Mouse (Mus musculus) limb, embryonic 10.5 days (tissue): ENCODE measurements around the gene Erp27. TPM values are rescaled to one million over a fixed set of nuclear protein-coding genes. Genes with fewer than 3 reads are reported as not detected.

Experiments
- DNase-seq: peaks from one replicate; pipeline ENCODE4 v3.0.0-alpha.2; 2017; ENCODE audit warnings: low spot score
- H3K27ac ChIP-seq: fragments of 300-500 bp; sonication (generic); 2 replicates; pipeline ENCODE4 v1.5.1; 2016; ENCODE audit warnings: mild to moderate bottlenecking
- H3K27me3 ChIP-seq: fragments of 300-500 bp; sonication (generic); 2 replicates; pipeline ENCODE4 v1.6.1; 2016; ENCODE audit warnings: low read depth, mild to moderate bottlenecking; ENCODE audit not compliant: poor library complexity, severe bottlenecking
- H3K36me3 ChIP-seq: fragments of 300-500 bp; sonication (generic); 2 replicates; pipeline ENCODE4 v1.6.1; 2016; ENCODE audit warnings: mild to moderate bottlenecking, moderate library complexity
- H3K4me1 ChIP-seq: fragments of 300-500 bp; sonication (generic); 2 replicates; pipeline ENCODE4 v1.6.1; 2016
- H3K4me3 ChIP-seq: fragments of 300-500 bp; sonication (generic); 2 replicates; pipeline ENCODE4 v1.5.1; 2016; ENCODE audit warnings: mild to moderate bottlenecking, moderate library complexity
- H3K9me3 ChIP-seq: fragments of 300-500 bp; sonication (generic); replicated peaks from 2 replicates; pipeline ENCODE4 v1.6.1; 2016; ENCODE audit warnings: mild to moderate bottlenecking
- WGBS: fragments of 180-500 bp; shearing (Covaris S2); methylation state at CpG from one replicate; pipeline ENCODE4 v1.1.7; 2016; 5-methylcytosine and 5-hydroxymethylcytosine counted together
- polyA plus RNA-seq: library from polyadenylated mRNA; unstranded; fragments of >200 nt; fragmentation: Nextera tagmentation; extraction: Ambion mirVana; gene quantifications from 2 replicates; pipeline ENCODE4 v1.2.1, GENCODE M21; 2016

Erp27 gene
- polyA plus RNA-seq, 1 experiment from 2014 or later, result 0.15 TPM

GRCm38 (mm10) chr6:136935233-136935632 is 13.3 kb upstream of the Erp27 start:
- no peak for DNase-seq
- H3K4me3 ChIP-seq, result no peak overlapping the region
- no peaks in the 10 kb centered on the region for H3K9me3 ChIP-seq
- H3K4me1 ChIP-seq, result peaks cover 31% of the 10 kb centered on the region
- no peak overlapping the region for H3K27ac ChIP-seq
- WGBS, result 82% methylated on average over 3 of the region's 3 CpGs
- H3K27me3 ChIP-seq, result no peaks in the 10 kb centered on the region
- no peaks in the 10 kb centered on the region for H3K36me3 ChIP-seq

- Histone ChIP-seq H3K27ac (no peak overlapping the region), H3K36me3 (no peaks in the 10 kb centered on the region), H3K27me3 (no peaks in the 10 kb centered on the region), H3K9me3 (no peaks in the 10 kb centered on the region), H3K4me3 (no peak overlapping the region), H3K4me1 (peaks cover 24% of the 10 kb centered on the region)
- 90% methylated on average over 7 of the region's 7 CpGs for WGBS
- DNase-seq, result no peak
These were observed 12.1 kb upstream of the Erp27 start for GRCm38 (mm10) chr6:136934068-136934467.

- H3K9me3 ChIP-seq, result no peaks in the 10 kb centered on the region
- no peaks in the 10 kb centered on the region for H3K27me3 ChIP-seq
- H3K36me3 ChIP-seq, result no peaks in the 10 kb centered on the region
- peaks cover 10% of the 10 kb centered on the region for H3K4me1 ChIP-seq
- 89% methylated on average over 13 of the region's 13 CpGs for WGBS
- no peak overlapping the region for H3K4me3 ChIP-seq
- H3K27ac ChIP-seq, result peak overlapping the region; percentile 75
- DNase-seq, result no peak
These were observed 9.3 kb upstream of the Erp27 start for GRCm38 (mm10) chr6:136931246-136931645.

GRCm38 (mm10) chr6:136930677-136931076 is 8.7 kb upstream of the Erp27 start:
- Histone ChIP-seq H3K4me3 (0 out of 2 replicates have a peak overlapping the region, but pooled peaks have one; percentile 1), H3K27me3 (no peaks in the 10 kb centered on the region), H3K36me3 (no peaks in the 10 kb centered on the region), H3K27ac (peak overlapping the region; percentile 75), H3K9me3 (no peaks in the 10 kb centered on the region), H3K4me1 (peaks cover 10% of the 10 kb centered on the region)
- DNase-seq, result peak; percentile 53
- WGBS, result 36% methylated on average over 12 of the region's 12 CpGs

GRCm38 (mm10) chr6:136927626-136928025 is 5.6 kb upstream of the Erp27 start:
- Histone ChIP-seq H3K4me1 (peaks cover 15% of the 10 kb centered on the region), H3K36me3 (no peaks in the 10 kb centered on the region), H3K27me3 (no peaks in the 10 kb centered on the region), H3K9me3 (no peaks in the 10 kb centered on the region), H3K4me3 (no peak overlapping the region), H3K27ac (no peak overlapping the region)
- 85% methylated on average over 1 of the region's 1 CpGs for WGBS
- no peak for DNase-seq

- 70% methylated on average over 8 of the region's 8 CpGs for whole genome bisulfite sequencing
- Histone ChIP-seq H3K9me3 (no peaks in the 10 kb centered on the region), H3K27me3 (no peaks in the 10 kb centered on the region), H3K4me3 (no peak overlapping the region), H3K36me3 (no peaks in the 10 kb centered on the region), H3K4me1 (peaks cover 8% of the 10 kb centered on the region), H3K27ac (peak overlapping the region; percentile 64)
- DNase-seq, result no peak
These were observed 3.1 kb upstream of the Erp27 start for GRCm38 (mm10) chr6:136925049-136925448.

GRCm38 (mm10) chr6:136923532-136923931 is 1.6 kb upstream of the Erp27 start, which contains the start of gene Pde6h:
Gene Pde6h (plus strand): TSS chr6:136923832.
- WGBS, result 96% methylated on average over 8 of the region's 8 CpGs
- Histone ChIP-seq H3K27ac (no peak within 1 kb of the TSS), H3K36me3 (no peaks in the 10 kb centered on the region), H3K4me3 (no peak within 1 kb of the TSS), H3K27me3 (no peaks in the 10 kb centered on the region), H3K9me3 (no peaks in the 10 kb centered on the region), H3K4me1 (peaks cover 9% of the 10 kb centered on the region)
- DNase-seq, result no peak

- no peak for DNase-seq
- Histone ChIP-seq H3K9me3 (no peaks in the 10 kb centered on the region), H3K27me3 (no peaks in the 10 kb centered on the region), H3K4me1 (peaks cover 16% of the 10 kb centered on the region), H3K36me3 (no peaks in the 10 kb centered on the region), H3K4me3 (no peak overlapping the region), H3K27ac (no peak overlapping the region)
- 90% methylated on average over 7 of the region's 7 CpGs for WGBS
These were observed 891 bp upstream of the Erp27 start for GRCm38 (mm10) chr6:136922871-136923270.

- H3K4me1 ChIP-seq, result peaks cover 19% of the 10 kb centered on the region
- H3K27ac ChIP-seq, result 0 out of 2 replicates have a peak overlapping the region, but pooled peaks have one; percentile 46
- no peak overlapping the region for H3K4me3 ChIP-seq
- H3K27me3 ChIP-seq, result no peaks in the 10 kb centered on the region
- 77% methylated on average over 7 of the region's 7 CpGs for WGBS
- DNase-seq, result no peak
- H3K9me3 ChIP-seq, result no peaks in the 10 kb centered on the region
- H3K36me3 ChIP-seq, result no peaks in the 10 kb centered on the region
These were observed 379 bp downstream of the Erp27 start for GRCm38 (mm10) chr6:136921601-136922000.

- Histone ChIP-seq H3K4me1 (peaks cover 19% of the 10 kb centered on the region), H3K9me3 (no peaks in the 10 kb centered on the region), H3K27me3 (no peaks in the 10 kb centered on the region), H3K27ac (peak overlapping the region; percentile 66; the same call in 1 of the 2 replicates), H3K4me3 (no peak overlapping the region), H3K36me3 (no peaks in the 10 kb centered on the region)
- WGBS, result 44% methylated on average over 16 of the region's 16 CpGs
- DNase-seq, result peak; percentile 67
These were observed 1.4 kb downstream of the Erp27 start for GRCm38 (mm10) chr6:136920320-136921257.

GRCm38 (mm10) chr6:136917885-136918284 is 4.1 kb downstream of the Erp27 start:
- WGBS, result 17% methylated on average over 2 of the region's 2 CpGs
- peak overlapping the region; percentile 56 for H3K27ac ChIP-seq
- no peaks in the 10 kb centered on the region for H3K36me3 ChIP-seq
- H3K4me1 ChIP-seq, result peaks cover 25% of the 10 kb centered on the region
- DNase-seq, result no peak
- no peaks in the 10 kb centered on the region for H3K9me3 ChIP-seq
- H3K27me3 ChIP-seq, result no peaks in the 10 kb centered on the region
- no peak overlapping the region for H3K4me3 ChIP-seq

GRCm38 (mm10) chr6:136915721-136916395 is 6.1 kb downstream of the Erp27 start:
- WGBS, result 84% methylated on average over 8 of the region's 8 CpGs
- Histone ChIP-seq H3K36me3 (no peaks in the 10 kb centered on the region), H3K4me3 (no peak overlapping the region), H3K9me3 (no peaks in the 10 kb centered on the region), H3K4me1 (peaks cover 29% of the 10 kb centered on the region), H3K27ac (no peak overlapping the region), H3K27me3 (no peaks in the 10 kb centered on the region)
- no peak for DNase-seq

- 95% methylated on average over 6 of the region's 6 CpGs for WGBS
- peak overlapping the region; percentile 79 for H3K27ac ChIP-seq
These were observed 7.7 kb downstream of the Erp27 start for GRCm38 (mm10) chr6:136914234-136914633.

More at GRCm38 (mm10) chr6:136914234-136914633, 7.7 kb downstream of the Erp27 start:
- Histone ChIP-seq H3K27me3 (no peaks in the 10 kb centered on the region), H3K9me3 (no peaks in the 10 kb centered on the region), H3K4me3 (no peak overlapping the region), H3K36me3 (no peaks in the 10 kb centered on the region), H3K4me1 (peaks cover 26% of the 10 kb centered on the region)
- no peak for DNase-seq
